ENCODE assay signal across 31 mouse cellular contexts in the genomic region with DNA sequence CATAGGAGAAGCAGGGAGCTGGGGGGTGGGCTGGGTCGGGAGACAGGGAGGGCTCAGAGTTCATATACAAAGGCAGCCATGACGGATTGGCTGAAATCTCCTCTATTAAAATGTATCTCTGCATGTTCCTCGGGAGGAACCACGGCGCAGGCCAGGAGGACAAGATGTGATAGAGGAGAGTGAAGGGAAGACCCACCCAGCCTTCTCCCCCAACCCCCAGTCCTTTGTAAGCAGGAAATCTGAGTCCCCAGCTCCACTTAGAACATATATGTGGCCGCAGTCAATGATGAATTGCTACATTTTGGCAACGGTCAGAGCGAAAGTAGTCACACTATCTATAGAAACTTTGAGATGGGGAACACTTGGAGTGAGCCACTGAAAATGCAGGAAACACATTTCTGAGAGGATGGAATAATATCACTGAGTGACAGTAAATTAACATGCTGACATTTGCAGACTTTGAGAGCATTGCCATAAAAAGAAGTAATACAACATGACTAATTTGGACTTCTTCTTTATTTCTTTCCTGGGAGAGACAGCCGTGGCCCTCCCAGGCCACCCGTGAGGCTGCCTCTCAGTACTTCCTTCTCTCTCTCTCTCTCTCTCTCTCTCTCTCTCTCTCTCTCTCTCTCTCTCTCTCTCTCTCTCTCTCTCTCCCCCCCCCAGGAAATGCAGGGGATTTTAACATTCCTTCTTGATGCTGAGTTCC.
DNase-seq lines count a peak whose midpoint lies in the region; ATAC-seq and TF ChIP-seq lines count a peak whose summit lies in the region.
"Had no signal": no experiment of that assay in that cellular context is flagged by ENCODE, and none has a peak within 500 bp of the region (broad histone marks: within the 10 kb centered on the region; RNA-seq: fewer than 3 reads in every experiment).

No protein-coding gene starts in this region.

- H3K4me2 ChIP-seq in kidney, embryonic 14.5 days (replicated peaks; ENCODE audit: low read depth, low read length): no peak overlapping the region; the same call in 1 of the 2 replicates
- peak overlapping the region; percentile 43; the same call in 1 of the 2 replicates for H3K4me2 ChIP-seq in lung, embryonic 14.5 days
- H3K4me2 ChIP-seq in intestine, embryonic 15.5 days (replicated peaks): peak overlapping the region; percentile 35; the same call in 1 of the 2 replicates
- H3K4me2 ChIP-seq in stomach, embryonic 16.5 days (ENCODE audit: low read depth, low read length): peak overlapping the region; percentile 38
- H3K4me2 ChIP-seq: embryonic facial prominence, embryonic 12.5 days; forebrain, embryonic 15.5 days; limb, embryonic 15.5 days; liver, embryonic 13.5 days; midbrain, embryonic 15.5 days; neural tube, embryonic 15.5 days had no signal

- H3K27ac ChIP-seq in kidney, embryonic 14.5 days (ENCODE audit: low read depth, low read length): peak overlapping the region; percentile 59; the same call in 1 of the 2 replicates
- no peak overlapping the region for H3K27ac ChIP-seq in kidney, adult 2 months (ENCODE audit: insufficient read depth, low read depth, low read length)
- peak overlapping the region; percentile 56; the same call in 1 of the 2 replicates for H3K27ac ChIP-seq in lung, embryonic 14.5 days (ENCODE audit: low read depth)
- H3K27ac ChIP-seq in intestine, embryonic 15.5 days: peak overlapping the region; percentile 74
- peak overlapping the region; percentile 78 for H3K27ac ChIP-seq in stomach, embryonic 16.5 days (ENCODE audit: low read length)
- H3K27ac ChIP-seq: embryonic facial prominence, embryonic 12.5 days; forebrain, embryonic 15.5 days; hindbrain, embryonic 10.5 days; limb, embryonic 10.5 days; limb, embryonic 15.5 days; liver, embryonic 13.5 days; midbrain, embryonic 10.5 days; midbrain, embryonic 15.5 days; neural tube, embryonic 15.5 days had no signal

- H3K4me3 ChIP-seq in kidney, embryonic 14.5 days (ENCODE audit: low read length): no peak overlapping the region
- H3K4me3 ChIP-seq in kidney, adult 2 months (ENCODE audit: insufficient read depth, low read depth, low read length): no peak overlapping the region
- no peak overlapping the region for H3K4me3 ChIP-seq in lung, embryonic 14.5 days (ENCODE audit: low read depth, low read length)
- H3K4me3 ChIP-seq in lung, adult 2 months (replicated peaks; ENCODE audit: extremely low read depth, low read depth, low read length): no peak overlapping the region
- H3K4me3 ChIP-seq in intestine, embryonic 15.5 days (replicated peaks): no peak overlapping the region
- no peak overlapping the region for H3K4me3 ChIP-seq in stomach, embryonic 16.5 days (replicated peaks; ENCODE audit: low read length)
- H3K4me3 ChIP-seq: embryonic facial prominence, embryonic 12.5 days; forebrain, embryonic 15.5 days; hindbrain, embryonic 10.5 days; limb, embryonic 10.5 days; limb, embryonic 15.5 days; liver, embryonic 13.5 days; midbrain, embryonic 10.5 days; midbrain, embryonic 15.5 days; neural tube, embryonic 15.5 days had no signal

- H3K9ac ChIP-seq in kidney, embryonic 14.5 days (ENCODE audit: low read depth, low read length): no peak overlapping the region
- H3K9ac ChIP-seq in lung, embryonic 14.5 days: no peak overlapping the region
- H3K9ac ChIP-seq in intestine, embryonic 15.5 days: no peak overlapping the region
- H3K9ac ChIP-seq in stomach, embryonic 16.5 days (ENCODE audit: low read length): no peak overlapping the region; the same call in 1 of the 2 replicates
- H3K9ac ChIP-seq: embryonic facial prominence, embryonic 12.5 days; forebrain, embryonic 15.5 days; limb, embryonic 15.5 days; liver, embryonic 13.5 days; midbrain, embryonic 15.5 days; neural tube, embryonic 15.5 days had no signal

- no peaks in the 10 kb centered on the region for H3K9me3 ChIP-seq in kidney, embryonic 14.5 days (ENCODE audit: control insufficient read depth, low read length)
- no peaks in the 10 kb centered on the region for H3K9me3 ChIP-seq in lung, embryonic 14.5 days (ENCODE audit: low read depth, low read length)
- H3K9me3 ChIP-seq in intestine, embryonic 15.5 days: no peaks in the 10 kb centered on the region
- no peaks in the 10 kb centered on the region for H3K9me3 ChIP-seq in stomach, embryonic 16.5 days (replicated peaks; ENCODE audit: control insufficient read depth, low read length)
- H3K9me3 ChIP-seq: embryonic facial prominence, embryonic 12.5 days; forebrain, embryonic 15.5 days; hindbrain, embryonic 10.5 days; limb, embryonic 10.5 days; limb, embryonic 15.5 days; liver, embryonic 13.5 days; midbrain, embryonic 10.5 days; midbrain, embryonic 15.5 days; neural tube, embryonic 15.5 days had no signal

- no peak for DNase-seq in kidney, adult 2 months
- peak; percentile 81 for DNase-seq in lung, embryonic 14.5 days
- DNase-seq in lung, adult 2 months: no peak
- DNase-seq in heart, adult 8-10 months (ENCODE audit: low spot score): no peak
- DNase-seq: adrenal gland, postnatal 14 days; cerebellum, adult 11 months; cerebellum, adult 9-10 months; cerebellum, postnatal 36 days; embryo, embryonic 11 days; heart, postnatal 14 days; kidney, adult 18-20 months; layer of hippocampus, adult 9-11 months; liver, embryonic 13.5 days; lung, postnatal 10 days; retina, postnatal 1 day; right cerebral cortex, postnatal 14 days; thymus, adult 2 months; thymus, postnatal 36 days had no signal

- 0 out of 2 replicates have a peak, but pooled peaks cover 10% of the 10 kb centered on the region for H3K4me1 ChIP-seq in kidney, embryonic 14.5 days (ENCODE audit: control insufficient read depth, insufficient read depth, low read length)
- H3K4me1 ChIP-seq in kidney, adult 2 months (ENCODE audit: control insufficient read depth, insufficient read depth, low read length): no peaks in the 10 kb centered on the region
- 0 out of 2 replicates have a peak, but pooled peaks cover 7% of the 10 kb centered on the region for H3K4me1 ChIP-seq in lung, embryonic 14.5 days (ENCODE audit: insufficient read depth)
- no peaks in the 10 kb centered on the region for H3K4me1 ChIP-seq in lung, adult 2 months (ENCODE audit: control insufficient read depth, insufficient read depth, low read length)
- H3K4me1 ChIP-seq in intestine, embryonic 15.5 days (replicated peaks): peaks cover 3% of the 10 kb centered on the region
- peaks cover 7% of the 10 kb centered on the region; the same call in 1 of the 2 replicates for H3K4me1 ChIP-seq in stomach, embryonic 16.5 days (ENCODE audit: control insufficient read depth, insufficient read depth, low read length)
- H3K4me1 ChIP-seq: embryonic facial prominence, embryonic 12.5 days; liver, embryonic 13.5 days had no signal

- ATAC-seq in kidney, embryonic 14.5 days (ENCODE audit: low FRiP score, low TSS enrichment): peak; percentile 24; the same call in 1 of the 2 replicates
- ATAC-seq in lung, embryonic 14.5 days (ENCODE audit: insufficient read depth): peak; percentile 73
- peak; percentile 69 for ATAC-seq in intestine, embryonic 15.5 days
- peak; percentile 70 for ATAC-seq in stomach, embryonic 16.5 days (ENCODE audit: insufficient read depth, low FRiP score)
- ATAC-seq: forebrain, embryonic 15.5 days; hindbrain, embryonic 16.5 days; midbrain, embryonic 15.5 days had no signal

- H3K27me3 ChIP-seq in kidney, embryonic 14.5 days (ENCODE audit: control insufficient read depth, insufficient read depth, low read length): no peaks in the 10 kb centered on the region
- H3K27me3 ChIP-seq in kidney, adult 2 months (replicated peaks; ENCODE audit: control insufficient read depth, insufficient read depth, low read length): no peaks in the 10 kb centered on the region
- no peaks in the 10 kb centered on the region for H3K27me3 ChIP-seq in lung, embryonic 14.5 days (ENCODE audit: insufficient read depth, low read length)
- H3K27me3 ChIP-seq in intestine, embryonic 15.5 days (replicated peaks): no peaks in the 10 kb centered on the region
- H3K27me3 ChIP-seq in stomach, embryonic 16.5 days (ENCODE audit: control insufficient read depth, insufficient read depth, low read length): no peaks in the 10 kb centered on the region
- H3K27me3 ChIP-seq: embryonic facial prominence, embryonic 12.5 days; forebrain, embryonic 15.5 days; limb, embryonic 15.5 days; liver, embryonic 13.5 days; midbrain, embryonic 15.5 days; neural tube, embryonic 15.5 days had no signal

- TF ChIP-seq CTCF in kidney, adult 2 months (conservative IDR thresholded peaks at IDR 0.05; ENCODE audit: insufficient read depth, insufficient read length, low read depth, low read length): no peak
- no peak for TF ChIP-seq CTCF in lung, embryonic 14.5 days (IDR thresholded peaks at IDR 0.05; ENCODE audit: low read depth)
- TF ChIP-seq CTCF in lung, adult 2 months (IDR thresholded peaks at IDR 0.05; ENCODE audit: insufficient read depth, low read length): no peak

- WGBS in kidney, embryonic 14.5 days: 37% methylated on average over 10 of the region's 10 CpGs
- 52% methylated on average over 10 of the region's 10 CpGs for WGBS in kidney, adult 2 months
- 20% methylated on average over 10 of the region's 10 CpGs for whole genome bisulfite sequencing in lung, embryonic 14.5 days
- 36% methylated on average over 10 of the region's 10 CpGs for WGBS in lung, adult 2 months
- WGBS in intestine, embryonic 15.5 days: 38% methylated on average over 10 of the region's 10 CpGs
- 33% methylated on average over 10 of the region's 10 CpGs for whole genome bisulfite sequencing in stomach, embryonic 16.5 days

- H3K36me3 ChIP-seq in kidney, embryonic 14.5 days (ENCODE audit: control insufficient read depth, insufficient read depth, low read length): no peaks in the 10 kb centered on the region
- no peaks in the 10 kb centered on the region for H3K36me3 ChIP-seq in kidney, adult 2 months (ENCODE audit: control insufficient read depth, insufficient read depth, low read length)
- H3K36me3 ChIP-seq in lung, embryonic 14.5 days (ENCODE audit: insufficient read depth): no peaks in the 10 kb centered on the region
- no peaks in the 10 kb centered on the region for H3K36me3 ChIP-seq in intestine, embryonic 15.5 days
- H3K36me3 ChIP-seq in stomach, embryonic 16.5 days (ENCODE audit: control insufficient read depth, insufficient read depth, low read length): no peaks in the 10 kb centered on the region
- H3K36me3 ChIP-seq: embryonic facial prominence, embryonic 12.5 days; forebrain, embryonic 15.5 days; G1E; hindbrain, embryonic 10.5 days; limb, embryonic 10.5 days; limb, embryonic 15.5 days; liver, embryonic 13.5 days; midbrain, embryonic 10.5 days; midbrain, embryonic 15.5 days; neural tube, embryonic 15.5 days had no signal

- no peak for TF ChIP-seq POLR2A in kidney, adult 2 months (IDR thresholded peaks at IDR 0.05; ENCODE audit: low read depth, low read length)
- no peak for TF ChIP-seq POLR2A in lung, adult 2 months (IDR thresholded peaks at IDR 0.05; ENCODE audit: borderline replicate concordance, extremely low read depth, low read depth, low read length)
